Mouse (Mus musculus): ENCODE measurements around the gene Lrrc10b. TPM values are rescaled to one million over a fixed set of nuclear protein-coding genes. Genes with fewer than 3 reads are reported as not detected.
A peak's percentile ranks its signal among the peaks of the same experiment; 100 is the strongest.

Lrrc10b gene
- polyA plus RNA-seq, 1 experiment = not detected

DNA sequence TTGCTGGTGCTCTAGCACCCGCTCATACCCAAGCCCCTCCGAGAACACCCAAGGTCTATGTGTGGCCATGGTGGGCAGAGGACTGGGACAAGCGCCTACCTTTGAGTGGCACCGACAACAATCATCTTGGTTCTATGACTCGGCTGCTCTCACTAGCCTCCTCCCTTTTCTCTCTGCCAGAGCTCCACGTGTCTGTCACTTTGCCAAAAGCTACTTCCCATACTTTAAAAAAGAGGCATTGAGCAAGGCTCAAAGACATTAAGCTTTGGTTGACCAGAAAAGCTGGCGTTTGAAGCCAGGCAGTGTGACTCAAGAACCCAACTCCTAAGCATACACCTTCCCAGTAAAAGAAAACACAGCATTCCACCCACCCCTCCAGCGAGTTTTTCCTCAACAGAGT is 823 bp upstream of the Lrrc10b start:
- H3K4me3 ChIP-seq (ENCODE audit: insufficient read depth, low read depth, low read length) = peak overlapping the region; percentile 19; the same call in 1 of the 2 replicates
- H3K4me1 ChIP-seq (ENCODE audit: control insufficient read depth, insufficient read depth, insufficient read length, low read length) = no peaks in the 10 kb centered on the region
- no peak overlapping the region for H3K27ac ChIP-seq (replicated peaks; ENCODE audit: low read depth, low read length)

GRCm38 (mm10) chr19:10457484-10457800 is 169 bp upstream of the Lrrc10b start:
- 0 out of 2 replicates have a peak overlapping the region, but pooled peaks have one; percentile 7 for H3K4me3 ChIP-seq (ENCODE audit: insufficient read depth, low read depth, low read length)
- H3K4me1 ChIP-seq (ENCODE audit: control insufficient read depth, insufficient read depth, insufficient read length, low read length) = no peaks in the 10 kb centered on the region
- no peak overlapping the region for H3K27ac ChIP-seq (replicated peaks; ENCODE audit: low read depth, low read length)

- no peaks in the 10 kb centered on the region for H3K4me1 ChIP-seq (ENCODE audit: control insufficient read depth, insufficient read depth, insufficient read length, low read length)
- H3K27ac ChIP-seq (replicated peaks; ENCODE audit: low read depth, low read length) = no peak overlapping the region
- H3K4me3 ChIP-seq (ENCODE audit: insufficient read depth, low read depth, low read length) = no peak overlapping the region
Observed at GRCm38 (mm10) chr19:10455437-10455806, 1.9 kb downstream of the Lrrc10b start.

DNA sequence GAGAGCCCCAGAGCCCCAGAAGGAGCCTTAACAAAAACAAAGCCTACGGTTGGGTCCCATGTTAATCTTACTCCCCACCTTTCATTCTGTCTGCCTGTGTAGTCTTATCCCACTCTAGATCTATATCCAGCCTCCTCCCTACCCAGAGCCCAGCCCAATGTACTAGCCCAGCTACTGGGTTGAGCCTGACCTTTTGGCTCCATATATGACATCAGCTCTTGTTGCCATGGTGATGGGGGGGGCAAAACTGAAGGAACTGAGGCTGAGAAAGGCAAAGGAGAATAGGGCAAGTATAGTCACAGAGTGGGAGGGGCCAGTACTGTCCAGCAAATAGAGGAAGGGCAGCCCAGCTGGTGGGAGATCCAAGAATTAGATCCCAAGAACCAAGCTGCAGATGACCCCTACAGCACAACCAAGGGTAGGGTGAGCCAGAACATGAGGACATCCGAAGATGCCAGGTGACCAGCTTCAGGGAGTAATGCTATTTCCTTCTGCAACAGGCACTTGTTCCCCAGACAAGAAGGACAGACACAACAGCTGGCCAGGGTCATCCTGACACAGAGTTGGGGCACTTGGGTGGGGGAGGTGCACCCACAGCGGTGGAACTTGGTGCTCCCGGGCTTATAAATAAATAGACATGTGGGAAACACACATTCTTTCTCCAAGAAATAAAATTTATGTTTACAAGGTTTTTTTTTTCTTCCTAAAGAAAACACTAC is 2.4 kb downstream of the Lrrc10b start:
- H3K4me3 ChIP-seq (ENCODE audit: insufficient read depth, low read depth, low read length) = no peak overlapping the region

DNA sequence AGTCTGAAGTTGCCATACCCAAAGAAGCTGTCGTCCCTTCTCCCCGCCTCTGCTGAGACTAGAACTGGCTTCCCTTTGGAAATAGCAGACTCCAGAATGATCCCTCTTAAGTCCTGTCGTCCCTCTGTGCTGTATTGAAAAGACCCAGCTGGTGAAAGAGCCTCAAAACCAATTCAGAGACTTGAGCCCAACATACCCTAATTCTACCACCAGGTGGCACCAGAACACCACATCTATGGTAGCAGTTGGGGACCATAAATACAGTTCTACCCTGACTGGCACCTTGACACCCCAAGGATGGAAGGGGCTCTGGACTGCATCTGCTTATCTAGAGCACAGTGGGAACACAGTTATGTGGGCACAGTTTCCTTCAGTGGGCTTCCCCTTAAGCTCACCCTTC is 7.6 kb downstream of the Lrrc10b start:
- Histone ChIP-seq H3K4me3 (ENCODE audit: insufficient read depth, low read depth, low read length) (no peak overlapping the region), H3K27ac (replicated peaks; ENCODE audit: low read depth, low read length) (no peak overlapping the region)

More for the DNA sequence above, 2.4 kb downstream of the Lrrc10b start:
- H3K4me1 ChIP-seq (ENCODE audit: control insufficient read depth, insufficient read depth, insufficient read length, low read length) = no peaks in the 10 kb centered on the region
- no peak overlapping the region for H3K27ac ChIP-seq (replicated peaks; ENCODE audit: low read depth, low read length)

GRCm38 (mm10) chr19:10449190-10449589 is 8.1 kb downstream of the Lrrc10b start:
- Histone ChIP-seq H3K27ac (replicated peaks; ENCODE audit: low read depth, low read length) (no peak overlapping the region), H3K4me3 (ENCODE audit: insufficient read depth, low read depth, low read length) (no peak overlapping the region), H3K4me1 (ENCODE audit: control insufficient read depth, insufficient read depth, insufficient read length, low read length) (no peaks in the 10 kb centered on the region)

More for the DNA sequence above, 7.6 kb downstream of the Lrrc10b start:
- no peaks in the 10 kb centered on the region for H3K4me1 ChIP-seq (ENCODE audit: control insufficient read depth, insufficient read depth, insufficient read length, low read length)

DNA sequence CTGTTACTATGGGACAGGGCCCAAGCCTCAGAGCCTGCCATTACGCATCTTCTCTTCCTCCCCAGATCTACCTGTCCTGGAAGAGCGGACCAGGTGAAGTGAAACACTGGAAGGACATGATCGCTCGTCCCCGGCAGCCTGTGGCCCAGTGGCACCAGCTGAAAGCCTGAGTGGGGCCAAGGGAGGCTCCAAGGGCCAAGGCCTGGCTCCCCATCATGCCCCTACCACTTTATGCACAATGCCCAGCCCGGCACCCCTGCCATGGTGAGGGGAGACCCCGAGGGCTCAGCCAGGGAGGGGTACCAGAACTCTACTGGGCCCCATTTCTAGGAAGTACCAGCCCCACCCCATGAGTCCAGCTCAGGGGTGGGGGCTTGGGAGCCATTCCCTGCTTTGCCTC is 9.0 kb downstream of the Lrrc10b start:
- Histone ChIP-seq H3K4me1 (ENCODE audit: control insufficient read depth, insufficient read depth, insufficient read length, low read length) (no peaks in the 10 kb centered on the region), H3K4me3 (ENCODE audit: insufficient read depth, low read depth, low read length) (no peak overlapping the region), H3K27ac (replicated peaks; ENCODE audit: low read depth, low read length) (no peak overlapping the region)

DNA sequence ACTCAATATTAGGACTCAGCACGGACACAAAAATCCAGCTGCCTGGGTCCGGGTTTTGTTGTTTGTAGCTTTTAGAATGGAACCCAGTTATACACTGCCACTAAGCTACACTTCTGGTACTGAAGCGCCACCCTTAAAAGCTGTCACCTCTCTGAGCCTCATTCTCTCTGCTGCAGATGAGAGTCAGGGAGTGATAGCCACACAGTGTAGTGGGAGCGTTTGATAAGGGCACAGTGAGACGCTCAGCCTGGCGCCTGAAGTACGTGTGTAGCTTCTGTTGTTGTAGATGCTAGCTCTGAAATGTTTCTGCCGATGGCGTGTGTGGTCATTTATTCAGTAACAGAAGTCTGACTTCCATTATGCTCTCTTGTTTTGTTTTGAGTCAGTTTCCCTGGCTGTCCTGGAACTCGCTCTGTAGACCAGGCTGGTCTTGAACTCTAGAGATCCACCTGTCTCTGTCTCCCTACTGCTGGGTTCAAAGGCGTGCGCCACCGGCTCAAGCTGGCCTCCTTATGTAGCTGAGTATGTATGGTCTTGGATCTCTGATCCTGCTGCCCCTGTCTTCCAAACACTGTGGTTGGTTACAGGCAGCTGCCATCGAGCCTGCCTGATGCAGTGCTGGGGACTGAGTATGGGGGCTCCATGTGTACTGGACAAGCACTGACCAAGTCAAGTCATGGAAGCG is 12.4 kb downstream of the Lrrc10b start:
- H3K4me1 ChIP-seq (ENCODE audit: control insufficient read depth, insufficient read depth, insufficient read length, low read length) = no peaks in the 10 kb centered on the region
- H3K4me3 ChIP-seq (ENCODE audit: insufficient read depth, low read depth, low read length) = no peak overlapping the region

GRCm38 (mm10) chr19:10437521-10437920 is 19.8 kb downstream of the Lrrc10b start:
- H3K4me1 ChIP-seq (ENCODE audit: control insufficient read depth, insufficient read depth, insufficient read length, low read length) = no peaks in the 10 kb centered on the region
- H3K27ac ChIP-seq (replicated peaks; ENCODE audit: low read depth, low read length) = no peak overlapping the region
- H3K4me3 ChIP-seq (ENCODE audit: insufficient read depth, low read depth, low read length) = no peak overlapping the region

More for the DNA sequence above, 12.4 kb downstream of the Lrrc10b start:
- no peak overlapping the region for H3K27ac ChIP-seq (replicated peaks; ENCODE audit: low read depth, low read length)

DNA sequence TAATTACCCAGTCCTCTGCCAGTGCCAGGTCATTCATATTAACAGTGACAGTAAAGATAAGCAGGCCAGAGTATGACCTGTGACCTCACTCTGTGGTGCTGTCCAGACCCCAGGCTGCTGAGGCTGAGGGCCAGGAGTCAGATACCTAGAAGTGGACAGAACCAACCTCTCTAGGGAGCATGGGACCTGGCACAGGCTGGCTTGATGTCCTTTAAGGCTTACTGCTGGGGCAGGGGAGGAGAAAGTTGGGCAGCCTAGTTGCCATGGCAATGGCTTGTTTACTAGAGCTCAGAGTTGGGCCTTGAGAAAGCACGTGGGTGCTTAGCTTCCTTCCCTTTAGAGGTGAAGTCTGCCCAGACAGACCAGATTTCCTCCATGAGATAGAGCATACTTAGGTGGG is 20.5 kb downstream of the Lrrc10b start:
- no peak overlapping the region for H3K27ac ChIP-seq (replicated peaks; ENCODE audit: low read depth, low read length)
- no peak overlapping the region for H3K4me3 ChIP-seq (ENCODE audit: insufficient read depth, low read depth, low read length)
- no peaks in the 10 kb centered on the region for H3K4me1 ChIP-seq (ENCODE audit: control insufficient read depth, insufficient read depth, insufficient read length, low read length)

DNA sequence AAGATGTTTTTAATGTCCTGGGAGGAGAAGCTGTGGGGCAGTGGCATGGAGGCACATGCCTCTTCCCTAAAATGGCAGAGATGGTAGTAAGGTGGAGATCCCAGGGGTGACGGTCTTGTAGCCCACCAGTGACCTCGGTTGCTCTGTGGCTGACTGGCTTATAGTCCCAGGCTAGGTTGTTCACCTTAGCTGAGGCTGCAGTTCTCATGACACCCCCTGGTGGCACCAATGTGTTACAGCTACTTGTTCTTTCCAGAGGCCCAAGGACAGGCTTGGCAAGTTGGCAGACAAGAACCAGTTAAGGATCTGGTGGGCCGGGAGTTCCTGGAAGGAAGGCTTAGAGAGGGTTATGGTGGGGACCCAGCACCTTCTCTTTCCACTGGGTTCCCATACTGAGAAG is 21.4 kb downstream of the Lrrc10b start:
- H3K27ac ChIP-seq (replicated peaks; ENCODE audit: low read depth, low read length) = no peak overlapping the region
- no peaks in the 10 kb centered on the region for H3K4me1 ChIP-seq (ENCODE audit: control insufficient read depth, insufficient read depth, insufficient read length, low read length)
- H3K4me3 ChIP-seq (ENCODE audit: insufficient read depth, low read depth, low read length) = no peak overlapping the region

- H3K4me1 ChIP-seq (ENCODE audit: control insufficient read depth, insufficient read depth, insufficient read length, low read length) = no peaks in the 10 kb centered on the region
- no peak overlapping the region for H3K27ac ChIP-seq (replicated peaks; ENCODE audit: low read depth, low read length)
- no peak overlapping the region for H3K4me3 ChIP-seq (ENCODE audit: insufficient read depth, low read depth, low read length)
Observed at GRCm38 (mm10) chr19:10434927-10435326, 22.3 kb downstream of the Lrrc10b start.

- Histone ChIP-seq H3K27ac (replicated peaks; ENCODE audit: low read depth, low read length) (no peak overlapping the region), H3K4me3 (ENCODE audit: insufficient read depth, low read depth, low read length) (no peak overlapping the region), H3K4me1 (ENCODE audit: control insufficient read depth, insufficient read depth, insufficient read length, low read length) (no peaks in the 10 kb centered on the region)
Observed at GRCm38 (mm10) chr19:10433879-10434540, 23.3 kb downstream of the Lrrc10b start.

GRCm38 (mm10) chr19:10433225-10433624 is 24.0 kb downstream of the Lrrc10b start:
- Histone ChIP-seq H3K4me3 (ENCODE audit: insufficient read depth, low read depth, low read length) (no peak overlapping the region), H3K27ac (replicated peaks; ENCODE audit: low read depth, low read length) (no peak overlapping the region), H3K4me1 (ENCODE audit: control insufficient read depth, insufficient read depth, insufficient read length, low read length) (no peaks in the 10 kb centered on the region)

DNA sequence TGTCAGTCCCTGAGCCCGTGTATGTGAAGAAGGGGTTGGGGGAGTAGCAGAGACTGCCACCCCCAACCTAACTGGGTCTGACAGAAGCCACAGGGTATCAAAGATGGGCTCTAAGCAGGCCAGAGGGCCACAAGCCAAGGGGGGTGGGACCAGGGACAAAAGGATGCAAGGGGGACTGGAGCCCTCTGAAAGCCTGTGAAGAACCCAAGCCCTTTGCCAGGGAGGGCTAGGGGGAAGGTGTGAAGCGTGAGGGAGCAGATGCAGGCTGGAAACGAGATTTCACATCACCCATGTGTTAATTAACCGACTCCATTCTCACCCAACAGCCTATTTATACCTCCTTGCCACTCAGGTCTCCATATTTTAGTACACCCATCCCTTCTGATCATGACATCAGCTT is 25.4 kb downstream of the Lrrc10b start:
- no peak overlapping the region for H3K4me3 ChIP-seq (ENCODE audit: insufficient read depth, low read depth, low read length)
- no peak overlapping the region for H3K27ac ChIP-seq (replicated peaks; ENCODE audit: low read depth, low read length)

DNA sequence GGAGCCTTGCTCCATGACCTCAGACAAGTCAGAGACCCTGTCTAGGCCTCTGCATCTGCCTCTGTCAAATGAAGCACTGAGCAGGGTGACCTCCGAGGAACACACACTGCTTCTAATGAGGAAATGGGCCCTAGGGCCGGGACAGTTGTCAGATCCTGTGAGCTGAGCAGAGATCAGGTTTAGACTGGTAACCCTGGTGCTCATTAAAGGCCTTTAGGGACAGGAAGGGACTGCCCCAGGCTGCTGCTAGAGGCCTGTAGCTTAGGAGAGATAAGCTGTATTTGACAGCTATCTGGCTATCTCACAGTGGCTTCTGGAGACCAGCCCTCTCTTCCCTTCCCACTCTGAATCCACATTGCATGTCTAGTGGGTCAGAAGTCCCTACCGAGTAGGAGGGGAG is 25.9 kb downstream of the Lrrc10b start:
- Histone ChIP-seq H3K4me1 (ENCODE audit: control insufficient read depth, insufficient read depth, insufficient read length, low read length) (no peaks in the 10 kb centered on the region), H3K4me3 (ENCODE audit: insufficient read depth, low read depth, low read length) (no peak overlapping the region), H3K27ac (replicated peaks; ENCODE audit: low read depth, low read length) (no peak overlapping the region)

More for the DNA sequence above, 25.4 kb downstream of the Lrrc10b start:
- no peaks in the 10 kb centered on the region for H3K4me1 ChIP-seq (ENCODE audit: control insufficient read depth, insufficient read depth, insufficient read length, low read length)

Measured in brown adipose tissue, adult 24 weeks (tissue).